Mouse (Mus musculus) brown adipose tissue, adult 24 weeks (tissue): ENCODE measurements at regions not wholly inside any gene's neighbourhood (a gene's known extent, or its start where the extent isn't known, plus 50 kb on each side); places are given as distances from the start of the nearest gene placed in this dataset.

Experiments
- H3K27ac ChIP-seq: fragments of 200-500 bp; replicated peaks from 2 replicates; pipeline ENCODE4 v1.5.1; 2012; ENCODE audit warnings: low read depth, mild to moderate bottlenecking, low read length
- H3K4me1 ChIP-seq: fragments of 200-500 bp; 2 replicates; pipeline ENCODE4 v1.6.1; 2012; ENCODE audit warnings: low read length, mixed read lengths; ENCODE audit not compliant: control insufficient read depth, insufficient read depth, insufficient read length
- H3K4me3 ChIP-seq: fragments of 200-500 bp; 2 replicates; pipeline ENCODE4 v1.5.1; 2012; ENCODE audit warnings: low read depth, mild to moderate bottlenecking, low read length, moderate library complexity; ENCODE audit not compliant: insufficient read depth

- H3K4me1 ChIP-seq: no peaks in the 10 kb centered on the region
- no peak overlapping the region for H3K27ac ChIP-seq
- no peak overlapping the region for H3K4me3 ChIP-seq
Measured at GRCm38 (mm10) chr10:31076948-31077347, 234.3 kb upstream of the Hey2 start.

- Histone ChIP-seq H3K4me3 (no peak overlapping the region), H3K4me1 (no peaks in the 10 kb centered on the region), H3K27ac (no peak overlapping the region)
Measured at GRCm38 (mm10) chr10:31076415-31076814, 233.8 kb upstream of the Hey2 start.

GRCm38 (mm10) chr10:31074004-31074645 is 231.5 kb upstream of the Hey2 start:
- H3K4me1 ChIP-seq: no peaks in the 10 kb centered on the region
- no peak overlapping the region for H3K27ac ChIP-seq

GRCm38 (mm10) chr10:31068668-31069223 is 226.1 kb upstream of the Hey2 start:
- no peaks in the 10 kb centered on the region for H3K4me1 ChIP-seq
- H3K4me3 ChIP-seq: no peak overlapping the region
- no peak overlapping the region for H3K27ac ChIP-seq

More at GRCm38 (mm10) chr10:31074004-31074645, 231.5 kb upstream of the Hey2 start:
- H3K4me3 ChIP-seq: no peak overlapping the region

GRCm38 (mm10) chr10:31062732-31063131 is 220.1 kb upstream of the Hey2 start:
- no peak overlapping the region for H3K27ac ChIP-seq
- H3K4me3 ChIP-seq: no peak overlapping the region
- H3K4me1 ChIP-seq: no peaks in the 10 kb centered on the region

GRCm38 (mm10) chr10:31053260-31053659 is 210.7 kb upstream of the Hey2 start:
- H3K4me1 ChIP-seq: no peaks in the 10 kb centered on the region
- H3K27ac ChIP-seq: no peak overlapping the region
- H3K4me3 ChIP-seq: no peak overlapping the region

- Histone ChIP-seq H3K4me3 (no peak overlapping the region), H3K27ac (no peak overlapping the region), H3K4me1 (no peaks in the 10 kb centered on the region)
Measured at GRCm38 (mm10) chr10:31051222-31051621, 208.6 kb upstream of the Hey2 start.

GRCm38 (mm10) chr10:31049352-31049751 is 206.8 kb upstream of the Hey2 start:
- no peak overlapping the region for H3K27ac ChIP-seq

GRCm38 (mm10) chr10:31035611-31036010 is 193.0 kb upstream of the Hey2 start:
- no peak overlapping the region for H3K4me3 ChIP-seq
- no peaks in the 10 kb centered on the region for H3K4me1 ChIP-seq
- no peak overlapping the region for H3K27ac ChIP-seq

More at GRCm38 (mm10) chr10:31049352-31049751, 206.8 kb upstream of the Hey2 start:
- no peak overlapping the region for H3K4me3 ChIP-seq
- H3K4me1 ChIP-seq: no peaks in the 10 kb centered on the region

- Histone ChIP-seq H3K4me3 (no peak overlapping the region), H3K4me1 (no peaks in the 10 kb centered on the region), H3K27ac (no peak overlapping the region)
Measured at GRCm38 (mm10) chr10:31034782-31035181, 192.2 kb upstream of the Hey2 start.

- H3K4me3 ChIP-seq: no peak overlapping the region
- H3K27ac ChIP-seq: no peak overlapping the region
- no peaks in the 10 kb centered on the region for H3K4me1 ChIP-seq
Measured at GRCm38 (mm10) chr10:31030676-31031075, 188.1 kb upstream of the Hey2 start.

- no peak overlapping the region for H3K4me3 ChIP-seq
- no peaks in the 10 kb centered on the region for H3K4me1 ChIP-seq
- H3K27ac ChIP-seq: no peak overlapping the region
Measured at GRCm38 (mm10) chr10:31026440-31026839, 183.8 kb upstream of the Hey2 start.

GRCm38 (mm10) chr10:31012669-31013358 is 170.2 kb upstream of the Hey2 start:
- H3K27ac ChIP-seq: no peak overlapping the region
- H3K4me3 ChIP-seq: no peak overlapping the region
- H3K4me1 ChIP-seq: no peaks in the 10 kb centered on the region

GRCm38 (mm10) chr10:31009955-31010254 is 167.3 kb upstream of the Hey2 start:
- H3K27ac ChIP-seq: no peak overlapping the region
- no peak overlapping the region for H3K4me3 ChIP-seq
- no peaks in the 10 kb centered on the region for H3K4me1 ChIP-seq

- Histone ChIP-seq H3K4me1 (no peaks in the 10 kb centered on the region), H3K4me3 (no peak overlapping the region), H3K27ac (no peak overlapping the region)
Measured at GRCm38 (mm10) chr10:31009128-31009954, 166.7 kb upstream of the Hey2 start.
